Mouse (Mus musculus) heart, postnatal 0 days (tissue): ENCODE results near the gene Acot8. TPM values are rescaled to one million over a fixed set of nuclear protein-coding genes. Genes with fewer than 3 reads are reported as not detected.

Source experiments
- ATAC-seq: fragments of 200-750 bp; cut with Nextera tagmentation; 2 replicates; pipeline ENCODE4 v1.8.0; 2017; ENCODE audit warnings: low read depth, moderate number of reproducible peaks, moderate library complexity; ENCODE audit not compliant: insufficient read depth
- DNase-seq: peaks from one replicate; pipeline ENCODE4 v3.0.0-alpha.2; 2016; ENCODE audit warnings: low spot score
- H3K27ac ChIP-seq: fragments of 300-500 bp; sonication (generic); 2 replicates; pipeline ENCODE4 v1.5.1; 2014; ENCODE audit warnings: low read depth, mild to moderate bottlenecking
- H3K27me3 ChIP-seq: fragments of 300-500 bp; sonication (generic); 2 replicates; pipeline ENCODE4 v1.6.1; 2014; ENCODE audit warnings: low read length, mixed read lengths; ENCODE audit not compliant: control insufficient read depth, insufficient read depth
- H3K36me3 ChIP-seq: fragments of 300-500 bp; sonication (generic); replicated peaks from 2 replicates; pipeline ENCODE4 v1.6.1; 2014; ENCODE audit warnings: low read length, mixed read lengths; ENCODE audit not compliant: control insufficient read depth, insufficient read depth
- H3K4me1 ChIP-seq: fragments of 300-500 bp; sonication (generic); 2 replicates; pipeline ENCODE4 v1.6.1; 2014; ENCODE audit warnings: antibody characterized with exemption; ENCODE audit not compliant: control insufficient read depth, insufficient read depth
- H3K4me2 ChIP-seq: fragments of 300-500 bp; sonication (generic); 2 replicates; pipeline ENCODE4 v1.6.1; 2014; ENCODE audit warnings: low read depth, mild to moderate bottlenecking, low read length, moderate library complexity
- H3K4me3 ChIP-seq: fragments of 300-500 bp; sonication (generic); 2 replicates; pipeline ENCODE4 v1.5.1; 2014; ENCODE audit warnings: low read depth, low read length
- H3K9ac ChIP-seq: fragments of 300-500 bp; sonication (generic); replicated peaks from 2 replicates; pipeline ENCODE4 v1.6.1; 2014; ENCODE audit warnings: low read depth, low read length, mixed read lengths
- H3K9me3 ChIP-seq: fragments of 300-500 bp; sonication (generic); replicated peaks from 2 replicates; pipeline ENCODE4 v1.6.1; 2016; ENCODE audit warnings: low read length; ENCODE audit not compliant: control insufficient read depth
- CTCF ChIP-seq: IDR thresholded peaks from 2 replicates; pipeline ENCODE4 v1.5.1; 2016; ENCODE audit warnings: antibody characterized with exemption, control low read depth, low read depth
- EP300 ChIP-seq: IDR thresholded peaks from 2 replicates; pipeline ENCODE4 v1.6.1; 2016; ENCODE audit warnings: antibody characterized with exemption, low read depth
- WGBS: fragments of 180-500 bp; shearing (Covaris S2); extraction: QIAGEN DNeasy Blood & Tissue Kit; methylation state at CpG from one replicate; pipeline ENCODE4 v1.1.7; 2014; 5-methylcytosine and 5-hydroxymethylcytosine counted together
- polyA plus RNA-seq: library from polyadenylated mRNA; unstranded; fragments of >200 nt; fragmentation: Nextera tagmentation; extraction: Ambion mirVana; gene quantifications from 2 replicates; pipeline ENCODE4 v1.2.1, GENCODE M21; 2015
- total RNA-seq: library from RNA; depleted of rRNA; stranded (reverse); fragments of >200 nt; gene quantifications from 2 replicates; pipeline ENCODE4 v1.2.3, GENCODE M21; 2014; ENCODE audit warnings: low replicate concordance

Acot8 gene
- total and polyA plus RNA-seq, 2 experiments from 2014 or later: 11.4 to 28.9 TPM

GRCm38 (mm10) chr2:164806614-164807013 is 1.9 kb upstream of the Acot8 start:
- no peaks in the 10 kb centered on the region for H3K27me3 ChIP-seq

GRCm38 (mm10) chr2:164805332-164805718 is 643 bp upstream of the Acot8 start:
- H3K27me3 ChIP-seq: no peaks in the 10 kb centered on the region
- peaks cover 5% of the 10 kb centered on the region; the same call in 1 of the 2 replicates for H3K36me3 ChIP-seq
- H3K27ac ChIP-seq: peak overlapping the region; percentile 86
- H3K9me3 ChIP-seq: no peaks in the 10 kb centered on the region
- H3K4me2 ChIP-seq: peak overlapping the region; percentile 78
- peak overlapping the region; percentile 81 for H3K4me3 ChIP-seq
- DNase-seq (no peak), ATAC-seq (peak; percentile 39)
- H3K9ac ChIP-seq: peak overlapping the region; percentile 61
- TF ChIP-seq CTCF: no peak
- no peak for TF ChIP-seq EP300
- peaks cover 18% of the 10 kb centered on the region for H3K4me1 ChIP-seq
- 2% methylated on average over 21 of the region's 21 CpGs for WGBS

More at GRCm38 (mm10) chr2:164806614-164807013, 1.9 kb upstream of the Acot8 start:
- TF ChIP-seq EP300 (no peak), CTCF (no peak)
- DNase-seq: no peak
- H3K36me3 ChIP-seq: peaks cover 5% of the 10 kb centered on the region; the same call in 1 of the 2 replicates
- no peak overlapping the region for H3K9ac ChIP-seq
- H3K4me1 ChIP-seq: peaks cover 18% of the 10 kb centered on the region
- no peak overlapping the region for H3K4me2 ChIP-seq
- no peak overlapping the region for H3K4me3 ChIP-seq
- no peaks in the 10 kb centered on the region for H3K9me3 ChIP-seq
- H3K27ac ChIP-seq: no peak overlapping the region
- 74% methylated on average over 7 of the region's 7 CpGs for WGBS
- ATAC-seq: no peak

- peaks cover 18% of the 10 kb centered on the region for H3K4me1 ChIP-seq
- H3K27ac ChIP-seq: peak overlapping the region; percentile 85
- 36% methylated on average over 1 of the region's 1 CpGs for WGBS
- peaks cover 9% of the 10 kb centered on the region for H3K36me3 ChIP-seq
- ATAC-seq (no peak), DNase-seq (no peak)
- H3K4me2 ChIP-seq: peak overlapping the region; percentile 67
- no peaks in the 10 kb centered on the region for H3K9me3 ChIP-seq
- TF ChIP-seq CTCF (no peak), EP300 (no peak)
- peak overlapping the region; percentile 81 for H3K4me3 ChIP-seq
- peak overlapping the region; percentile 82 for H3K9ac ChIP-seq
- H3K27me3 ChIP-seq: no peaks in the 10 kb centered on the region
These were observed 765 bp downstream of the Acot8 start for GRCm38 (mm10) chr2:164803921-164804313.

- Histone ChIP-seq H3K36me3 (peaks cover 10% of the 10 kb centered on the region), H3K4me3 (peak overlapping the region; percentile 81; the same call in 1 of the 2 replicates), H3K27ac (no peak overlapping the region), H3K9me3 (no peaks in the 10 kb centered on the region), H3K27me3 (no peaks in the 10 kb centered on the region), H3K4me1 (peaks cover 18% of the 10 kb centered on the region), H3K4me2 (peak overlapping the region; percentile 67; the same call in 1 of the 2 replicates), H3K9ac (peak overlapping the region; percentile 82; the same call in 1 of the 2 replicates)
- ATAC-seq (no peak), DNase-seq (no peak)
- 82% methylated on average over 16 of the region's 16 CpGs for WGBS
- no peak for TF ChIP-seq CTCF
- TF ChIP-seq EP300: no peak
These were observed 1.3 kb downstream of the Acot8 start for GRCm38 (mm10) chr2:164803201-164803920.

GRCm38 (mm10) chr2:164800252-164801004 is 4.3 kb downstream of the Acot8 start:
- Histone ChIP-seq H3K4me3 (no peak overlapping the region), H3K27ac (no peak overlapping the region), H3K9ac (no peak overlapping the region), H3K4me1 (peaks cover 10% of the 10 kb centered on the region), H3K36me3 (peaks cover 32% of the 10 kb centered on the region), H3K9me3 (no peaks in the 10 kb centered on the region), H3K27me3 (no peaks in the 10 kb centered on the region), H3K4me2 (no peak overlapping the region)
- WGBS: 78% methylated on average over 13 of the region's 13 CpGs
- ATAC-seq (no peak), DNase-seq (no peak)
- TF ChIP-seq CTCF (no peak), EP300 (no peak)
